Mouse (Mus musculus) kidney, adult 2 months (tissue): ENCODE results near the gene Mgat4d.

Source experiments
- CTCF ChIP-seq: fragments of 200-500 bp; conservative IDR thresholded peaks from 2 replicates; pipeline ENCODE4 v1.5.1; 2011; ENCODE audit warnings: low read depth, mild to moderate bottlenecking, control low read depth, low read length, moderate library complexity, mixed read lengths; ENCODE audit not compliant: insufficient read depth, insufficient read length
- POLR2A ChIP-seq: fragments of 200-500 bp; IDR thresholded peaks from one replicate; pipeline ENCODE4 v1.6.1; 2011; ENCODE audit warnings: low read depth, low read length, control low read depth

GRCm38 (mm10) chr8:83348263-83348662, at the start of gene Mgat4d:
- TF ChIP-seq POLR2A (no peak), CTCF (no peak)
